Mouse (Mus musculus) lung, postnatal 4 days (tissue): ENCODE measurements at regions not wholly inside any gene's neighbourhood (a gene's known extent, or its start where the extent isn't known, plus 50 kb on each side); places are given as distances from the start of the nearest gene placed in this dataset.

Experiments used
- DNase-seq, 2 experiments: peaks; one replicate each; pipeline ENCODE4 v3.0.0; 2021

DNA sequence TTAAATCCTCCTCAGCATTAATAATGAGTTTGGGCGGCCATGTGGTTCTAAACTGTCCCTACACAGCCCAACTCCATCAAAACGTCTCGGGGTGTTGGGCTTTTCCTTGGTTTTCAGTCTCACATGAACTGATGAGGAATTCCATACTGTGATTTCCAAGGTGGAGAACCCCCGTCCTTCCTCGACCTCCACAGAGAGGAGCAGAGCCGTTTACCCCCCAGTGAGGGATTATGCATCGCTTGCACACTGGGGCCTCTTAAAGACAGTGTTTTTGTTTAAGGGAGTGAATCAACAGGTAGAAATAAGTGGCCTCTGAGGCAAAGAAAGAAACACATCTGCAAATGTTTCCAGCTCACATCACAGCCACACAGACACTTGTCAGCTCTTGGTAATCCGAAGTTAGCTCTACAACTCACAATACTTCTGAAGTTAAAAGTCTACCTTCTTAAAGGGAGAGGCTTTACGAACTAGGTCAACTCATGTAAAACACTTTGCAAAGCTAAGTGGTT, 82.0 kb upstream of the Pitrm1 start:
- no peak for DNase-seq

DNA sequence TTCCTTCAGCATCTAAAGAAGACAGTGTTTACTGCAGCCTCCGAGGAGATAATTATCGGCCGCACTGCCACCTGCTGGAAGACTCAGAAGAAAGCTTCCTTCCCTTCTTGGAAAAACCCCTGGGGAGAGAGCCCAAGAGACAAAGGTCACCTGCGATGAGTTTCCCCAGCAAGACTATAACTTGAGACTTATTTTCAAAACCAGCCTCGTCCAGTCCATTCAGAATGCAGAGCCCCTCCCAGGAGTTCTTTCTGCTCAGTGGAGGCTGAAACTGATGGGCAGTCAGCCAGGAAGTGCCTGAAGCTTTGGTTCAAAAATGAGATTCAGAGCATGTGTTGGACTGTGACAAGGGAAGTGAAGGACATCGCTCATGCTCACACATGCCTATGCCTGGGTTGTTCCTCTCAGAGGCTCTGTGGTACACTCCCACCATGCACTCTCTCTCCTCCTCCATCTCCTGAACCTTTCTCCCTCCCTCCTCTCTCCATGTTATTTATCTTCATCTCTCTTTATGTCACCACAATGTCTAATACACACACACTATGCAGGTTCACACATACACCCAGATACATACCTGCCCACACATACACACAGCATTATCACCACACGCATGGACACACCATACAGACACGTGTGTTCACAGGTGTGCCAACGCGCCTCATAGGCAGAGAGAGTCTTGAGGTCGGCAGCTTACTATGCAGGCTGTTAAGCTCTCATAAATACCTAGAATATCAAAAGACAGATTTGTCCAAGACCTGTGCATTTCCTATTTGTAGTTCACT, 78.3 kb upstream of the Pitrm1 start:
- DNase-seq: peak; percentile 36 to 61

DNA sequence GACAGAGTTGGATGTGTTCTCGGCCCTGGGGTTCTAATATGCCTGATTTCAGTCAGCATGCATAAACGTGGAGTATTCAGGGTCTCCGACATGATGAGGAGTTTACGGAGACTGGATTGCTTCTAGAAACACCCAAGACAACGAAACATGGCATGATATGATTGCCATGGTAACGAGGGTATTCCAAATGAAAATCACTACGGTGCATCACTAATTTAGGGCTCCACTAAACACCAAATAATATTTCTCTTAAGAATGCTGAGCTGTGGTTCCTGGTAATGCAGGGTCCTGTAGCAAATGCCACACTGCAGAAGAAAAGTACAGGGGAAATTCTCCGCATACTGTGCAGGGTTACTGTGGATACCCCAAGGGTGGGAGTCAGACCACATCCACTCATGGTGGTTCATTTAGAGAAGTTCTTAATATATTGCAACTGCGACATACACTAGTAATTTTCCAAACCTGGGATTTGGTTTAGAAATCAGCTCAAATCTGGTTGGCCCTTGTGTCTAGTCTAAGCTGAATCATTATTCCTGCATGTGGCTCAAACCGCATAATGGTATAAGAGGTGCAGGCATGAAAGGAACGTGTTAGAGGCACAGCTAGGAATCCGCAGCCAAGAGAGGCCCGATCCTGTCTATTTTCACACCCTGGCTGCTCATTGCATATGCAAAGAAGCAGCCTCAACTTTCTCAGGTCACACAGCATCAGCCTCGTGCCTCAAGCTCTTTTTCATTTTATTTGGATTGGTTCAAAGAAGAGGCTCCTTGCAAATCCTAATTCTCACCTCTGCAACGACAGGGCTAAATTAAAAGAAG, 77.5 kb upstream of the Pitrm1 start:
- no peak for DNase-seq

GRCm38 (mm10) chr13:6471643-6472042, 76.3 kb upstream of the Pitrm1 start:
- DNase-seq: peak; percentile 28 to 69

- DNase-seq: no peak
Measured at GRCm38 (mm10) chr13:6473401-6474190, 74.4 kb upstream of the Pitrm1 start.

DNA sequence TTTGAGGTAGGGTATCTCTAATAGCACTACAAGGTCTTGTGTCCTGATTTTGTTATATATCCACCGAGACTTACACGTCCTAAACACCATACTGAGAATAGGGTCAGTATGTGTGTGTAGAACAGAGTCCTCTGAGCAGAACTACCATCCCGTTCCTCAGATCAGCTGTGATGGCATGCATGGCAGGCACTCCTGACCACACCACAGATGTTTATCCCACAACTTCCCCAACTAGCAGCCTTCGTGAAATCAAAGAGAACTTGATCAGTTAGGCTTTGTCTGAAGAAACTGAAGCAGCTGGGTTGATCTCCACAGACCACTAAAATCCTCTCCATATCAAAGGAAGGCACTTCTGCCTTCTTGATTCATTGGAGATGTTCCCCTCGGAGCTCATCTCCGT, 68.3 kb upstream of the Pitrm1 start:
- no peak for DNase-seq

GRCm38 (mm10) chr13:6484418-6484817, 63.5 kb upstream of the Pitrm1 start:
- DNase-seq: no peak

DNA sequence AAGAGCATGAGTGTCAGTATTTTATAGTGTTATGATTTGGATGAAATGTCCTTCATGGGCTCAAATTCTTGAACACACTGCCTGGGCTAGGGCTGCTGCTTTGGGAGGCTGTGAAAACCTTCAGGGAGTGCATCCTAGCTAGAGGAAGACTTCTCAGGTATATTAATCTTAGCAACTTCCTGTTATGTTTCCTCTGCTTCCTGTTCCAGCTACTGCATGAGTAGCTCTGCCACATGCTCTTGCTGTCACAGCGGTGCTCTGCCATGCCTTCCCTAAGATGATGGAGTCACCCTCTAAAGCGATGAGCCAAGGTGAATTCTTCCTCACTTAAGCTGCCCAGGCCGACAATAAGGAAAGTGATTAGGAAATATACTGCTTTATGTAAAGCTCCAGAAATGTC, 60.1 kb upstream of the Pitrm1 start:
- no peak for DNase-seq

- DNase-seq: no peak
Measured at GRCm38 (mm10) chr13:6492916-6493619, 54.9 kb upstream of the Pitrm1 start.
